Mouse (Mus musculus) mature B cell (primary cell): Measurements from ENCODE around the gene Pmfbp1.
"Not testable (repeated sequence)": the region's sequence is repeated elsewhere in the genome, so short reads cannot be mapped to it uniquely, and the experiment has no call there.

Source experiments
- in situ Hi-C: fragments of 300-500 bp; cut with MboI; formaldehyde crosslinking; loops from 2 replicates; pipeline ENCODE4 v1.14.3; 2019

Gene Pmfbp1

GRCm38 (mm10) chr8:109493727-109494126 lies at the start of gene Pmfbp1:
Gene Pmfbp1, plus strand, starts transcription at chr8:109494027.
- in situ Hi-C loops, result no loop called here

GRCm38 (mm10) chr8:109446896-109447295 lies 46.9 kb upstream of the Pmfbp1 start:
- in situ Hi-C loops, result not testable (repeated sequence)

GRCm38 (mm10) chr8:109451000-109451399 lies 42.8 kb upstream of the Pmfbp1 start:
- in situ Hi-C loops, result no loop called here

- in situ Hi-C loops, result no loop called here
Observed at GRCm38 (mm10) chr8:109455113-109455512, 38.7 kb upstream of the Pmfbp1 start.

GRCm38 (mm10) chr8:109457387-109457786 lies 36.4 kb upstream of the Pmfbp1 start:
- in situ Hi-C loops, result no loop called here

- in situ Hi-C loops, result no loop called here
Observed at GRCm38 (mm10) chr8:109458580-109458979, 35.2 kb upstream of the Pmfbp1 start.

GRCm38 (mm10) chr8:109463075-109463474 lies 30.8 kb upstream of the Pmfbp1 start:
- in situ Hi-C loops, result no loop called here

GRCm38 (mm10) chr8:109463677-109464313 lies 30.0 kb upstream of the Pmfbp1 start:
- in situ Hi-C loops, result no loop called here

- in situ Hi-C loops, result no loop called here
Observed at GRCm38 (mm10) chr8:109464451-109464891, 29.4 kb upstream of the Pmfbp1 start.

GRCm38 (mm10) chr8:109465056-109465455 lies 28.8 kb upstream of the Pmfbp1 start:
- in situ Hi-C loops, result no loop called here

GRCm38 (mm10) chr8:109465761-109466160 lies 28.1 kb upstream of the Pmfbp1 start:
- in situ Hi-C loops, result no loop called here

GRCm38 (mm10) chr8:109467516-109467915 lies 26.3 kb upstream of the Pmfbp1 start:
- in situ Hi-C loops, result no loop called here

GRCm38 (mm10) chr8:109468112-109468511 lies 25.7 kb upstream of the Pmfbp1 start:
- in situ Hi-C loops, result no loop called here

GRCm38 (mm10) chr8:109471876-109472275 lies 22.0 kb upstream of the Pmfbp1 start:
- in situ Hi-C loops, result no loop called here

- in situ Hi-C loops, result no loop called here
Observed at GRCm38 (mm10) chr8:109472400-109472799, 21.4 kb upstream of the Pmfbp1 start.

GRCm38 (mm10) chr8:109474442-109475121 lies 19.2 kb upstream of the Pmfbp1 start:
- in situ Hi-C loops, result no loop called here

GRCm38 (mm10) chr8:109475436-109475835 lies 18.4 kb upstream of the Pmfbp1 start:
- in situ Hi-C loops, result no loop called here

- in situ Hi-C loops, result no loop called here
Observed at GRCm38 (mm10) chr8:109478586-109478985, 15.2 kb upstream of the Pmfbp1 start.

- in situ Hi-C loops, result no loop called here
Observed at GRCm38 (mm10) chr8:109484741-109485140, 9.1 kb upstream of the Pmfbp1 start.

- in situ Hi-C loops, result no loop called here
Observed at GRCm38 (mm10) chr8:109485530-109485929, 8.3 kb upstream of the Pmfbp1 start.

- in situ Hi-C loops, result no loop called here
Observed at GRCm38 (mm10) chr8:109492785-109493184, 1.0 kb upstream of the Pmfbp1 start.

GRCm38 (mm10) chr8:109494601-109495000 lies 774 bp downstream of the Pmfbp1 start:
- in situ Hi-C loops, result no loop called here

- in situ Hi-C loops, result no loop called here
Observed at GRCm38 (mm10) chr8:109497431-109497830, 3.6 kb downstream of the Pmfbp1 start.
